Mouse (Mus musculus) forebrain, postnatal 0 days (tissue): Measurements from ENCODE around the gene Mycbpap. TPM values are rescaled to one million over a fixed set of nuclear protein-coding genes. Genes with fewer than 3 reads are reported as not detected.
A peak's percentile ranks its signal among the peaks of the same experiment; 100 is the strongest.

Experiments used
- ATAC-seq: fragments of 200-750 bp; cut with Nextera tagmentation; 2 replicates; pipeline ENCODE4 v1.8.0; 2017; ENCODE audit warnings: mild to moderate bottlenecking, moderate library complexity
- DNase-seq: peaks from one replicate; pipeline ENCODE4 v3.0.0-alpha.2; 2015
- H3K27ac ChIP-seq: fragments of 300-500 bp; sonication (generic); 2 replicates; pipeline ENCODE4 v1.5.1; 2014; ENCODE audit warnings: low read depth, mild to moderate bottlenecking, antibody characterized with exemption, low read length, moderate library complexity, mixed read lengths
- H3K27me3 ChIP-seq: fragments of 300-500 bp; sonication (generic); 2 replicates; pipeline ENCODE4 v1.6.1; 2014; ENCODE audit warnings: mild to moderate bottlenecking, low read length, mixed read lengths; ENCODE audit not compliant: insufficient read depth
- H3K36me3 ChIP-seq: fragments of 300-500 bp; sonication (generic); 2 replicates; pipeline ENCODE4 v1.6.1; 2014; ENCODE audit warnings: mild to moderate bottlenecking, moderate library complexity; ENCODE audit not compliant: insufficient read depth
- H3K4me1 ChIP-seq: fragments of 300-500 bp; sonication (generic); 2 replicates; pipeline ENCODE4 v1.6.1; 2014; ENCODE audit warnings: antibody characterized with exemption; ENCODE audit not compliant: insufficient read depth
- H3K4me2 ChIP-seq: fragments of 300-500 bp; sonication (generic); 2 replicates; pipeline ENCODE4 v1.6.1; 2014; ENCODE audit warnings: low read depth, mild to moderate bottlenecking, moderate library complexity
- H3K4me3 ChIP-seq: fragments of 300-500 bp; sonication (generic); 2 replicates; pipeline ENCODE4 v1.5.1; 2014; ENCODE audit warnings: low read depth, low read length, mixed read lengths
- H3K9ac ChIP-seq: fragments of 300-500 bp; sonication (generic); 2 replicates; pipeline ENCODE4 v1.6.1; 2014; ENCODE audit warnings: mild to moderate bottlenecking
- H3K9me3 ChIP-seq: fragments of 300-500 bp; sonication (generic); 2 replicates; pipeline ENCODE4 v1.6.1; 2016; ENCODE audit warnings: low read length
- CTCF ChIP-seq: sonication (generic); IDR thresholded peaks from 2 replicates; pipeline ENCODE4 v1.5.1; 2016; ENCODE audit warnings: antibody characterized with exemption, control low read depth, low read depth
- WGBS: fragments of 180-500 bp; shearing (Covaris S2); extraction: QIAGEN DNeasy Blood & Tissue Kit; methylation state at CpG from one replicate; pipeline ENCODE4 v1.1.7; 2014; 5-methylcytosine and 5-hydroxymethylcytosine counted together
- polyA plus RNA-seq: library from polyadenylated mRNA; unstranded; fragments of >200 nt; fragmentation: Nextera tagmentation; extraction: Ambion mirVana; gene quantifications from 2 replicates; pipeline ENCODE4 v1.2.1, GENCODE M21; 2015
- total RNA-seq: library from RNA; depleted of rRNA; stranded (reverse); fragments of >200 nt; gene quantifications from 2 replicates; pipeline ENCODE4 v1.2.3, GENCODE M21; 2014

The Mycbpap gene
- total and polyA plus RNA-seq, 2 experiments from 2014 or later, result 1.7 to 2.1 TPM

DNA sequence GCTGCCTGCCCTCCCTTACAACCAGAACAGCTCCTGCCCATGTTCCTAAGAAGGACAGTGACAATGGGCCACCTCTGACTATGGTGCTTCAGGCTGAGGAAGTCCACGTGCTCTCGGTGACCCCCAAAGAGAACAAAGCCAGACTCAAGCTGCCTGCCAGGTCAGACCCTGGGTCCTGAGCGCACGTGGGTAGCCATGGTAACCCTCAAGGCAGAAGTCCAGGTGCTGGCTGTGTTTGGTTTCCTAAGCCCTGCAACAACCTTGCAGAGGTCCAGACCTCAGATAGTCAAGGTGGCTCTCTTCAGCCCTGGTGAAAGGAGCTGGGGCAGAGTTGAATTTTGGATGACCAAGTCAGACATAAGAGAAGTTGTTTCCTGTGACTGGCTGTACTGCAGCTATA is 31.8 kb downstream of the Mycbpap start:
- Histone ChIP-seq H3K4me1 (no peaks in the 10 kb centered on the region; the same call in 1 of the 2 replicates), H3K36me3 (no peaks in the 10 kb centered on the region), H3K4me3 (no peak overlapping the region), H3K4me2 (no peak overlapping the region), H3K27ac (no peak overlapping the region), H3K27me3 (no peaks in the 10 kb centered on the region), H3K9ac (no peak overlapping the region), H3K9me3 (no peaks in the 10 kb centered on the region)
- DNase-seq (no peak), ATAC-seq (no peak)
- no peak for TF ChIP-seq CTCF
- whole genome bisulfite sequencing, result 37% methylated on average over 4 of the region's 4 CpGs

DNA sequence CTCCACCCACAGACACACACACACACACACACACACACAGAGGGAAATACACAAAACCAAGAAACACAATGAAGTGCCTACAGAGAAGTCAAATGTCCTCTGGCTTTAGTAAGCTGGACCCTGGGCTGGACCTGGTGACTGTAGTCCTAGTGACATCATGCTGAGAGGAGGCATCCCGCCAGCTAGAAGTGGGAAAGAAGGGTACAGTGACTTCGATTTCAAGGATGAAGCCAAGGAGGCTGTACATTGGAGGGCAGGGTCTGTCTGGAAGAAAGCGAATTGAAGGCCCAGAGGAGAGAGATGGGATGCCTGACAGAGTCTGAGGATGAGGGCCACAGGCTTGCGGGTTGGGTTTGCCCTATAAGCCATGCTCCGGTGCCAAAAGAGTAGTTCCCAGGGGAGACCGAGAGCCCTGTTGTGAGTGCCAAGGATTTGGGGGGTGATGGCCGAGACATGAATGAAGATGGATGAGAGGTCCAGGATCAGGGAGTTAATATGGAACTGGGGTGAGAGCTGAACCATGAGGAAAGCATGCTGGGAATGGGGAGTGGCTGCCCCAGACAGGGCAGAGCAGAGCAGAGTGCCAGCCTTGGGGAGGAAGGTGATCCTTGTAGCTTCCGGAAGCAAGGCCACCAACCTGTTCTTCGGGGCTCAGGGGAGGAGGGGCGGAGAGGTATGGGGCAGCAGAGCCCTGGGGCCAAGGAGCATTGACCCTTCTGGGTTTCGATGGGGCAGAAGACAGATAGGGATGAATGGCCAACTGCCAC is 32.6 kb downstream of the Mycbpap start:
- Histone ChIP-seq H3K27ac (no peak overlapping the region), H3K36me3 (no peaks in the 10 kb centered on the region), H3K9ac (no peak overlapping the region), H3K4me2 (no peak overlapping the region), H3K27me3 (no peaks in the 10 kb centered on the region), H3K4me1 (no peaks in the 10 kb centered on the region; the same call in 1 of the 2 replicates), H3K9me3 (no peaks in the 10 kb centered on the region), H3K4me3 (no peak overlapping the region)
- WGBS, result 93% methylated on average over 11 of the region's 11 CpGs
- TF ChIP-seq CTCF, result no peak
- ATAC-seq, result no peak
- DNase-seq, result no peak

DNA sequence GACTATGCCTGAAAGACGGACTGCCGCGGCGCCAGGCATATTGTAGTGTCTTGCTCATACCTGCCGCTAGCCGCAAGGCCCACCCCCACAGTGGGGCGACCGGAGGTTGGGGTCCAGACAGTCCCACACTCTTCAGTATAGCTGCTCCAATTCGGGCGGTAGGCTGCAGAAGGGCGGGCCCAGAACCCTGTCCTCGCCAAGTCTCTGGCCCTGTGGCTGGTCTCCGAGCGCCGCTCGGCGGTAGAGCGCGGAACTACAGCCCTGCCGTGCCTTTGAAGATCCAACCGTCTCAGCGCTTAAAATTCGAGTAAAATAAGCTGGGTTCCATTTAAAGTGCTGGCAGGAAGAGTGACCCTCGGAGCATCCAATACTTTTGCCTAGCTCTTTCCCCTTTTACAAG is 35.5 kb downstream of the Mycbpap start, which contains the start of gene Spata20:
Spata20 (minus strand) TSS at position 179 of the 400 bp plus-strand sequence.
- H3K4me1 ChIP-seq, result no peaks in the 10 kb centered on the region; the same call in 1 of the 2 replicates
- 1% methylated on average over 24 of the region's 24 CpGs for WGBS
- H3K9ac ChIP-seq, result 0 out of 2 replicates have a peak within 1 kb of the TSS, but pooled peaks have one; percentile 15
- no peaks in the 10 kb centered on the region for H3K9me3 ChIP-seq
- H3K27ac ChIP-seq, result no peak within 1 kb of the TSS
- no peaks in the 10 kb centered on the region for H3K27me3 ChIP-seq
- peak within 1 kb of the TSS; percentile 43 for H3K4me2 ChIP-seq
- H3K4me3 ChIP-seq, result no peak within 1 kb of the TSS
- peak; percentile 93 for DNase-seq
- TF ChIP-seq CTCF, result peak; percentile 99
- H3K36me3 ChIP-seq, result no peaks in the 10 kb centered on the region
- peak; percentile 85 for ATAC-seq

- no peak for DNase-seq
- no peak overlapping the region for H3K4me2 ChIP-seq
- no peak for TF ChIP-seq CTCF
- WGBS, result 79% methylated on average over 5 of the region's 5 CpGs
- H3K36me3 ChIP-seq, result no peaks in the 10 kb centered on the region
- no peaks in the 10 kb centered on the region for H3K27me3 ChIP-seq
- no peak for ATAC-seq
- H3K4me1 ChIP-seq, result no peaks in the 10 kb centered on the region
- no peak overlapping the region for H3K4me3 ChIP-seq
- no peak overlapping the region for H3K27ac ChIP-seq
- no peaks in the 10 kb centered on the region for H3K9me3 ChIP-seq
- H3K9ac ChIP-seq, result no peak overlapping the region
These were observed 36.3 kb downstream of the Mycbpap start for GRCm38 (mm10) chr11:94485223-94485622.

DNA sequence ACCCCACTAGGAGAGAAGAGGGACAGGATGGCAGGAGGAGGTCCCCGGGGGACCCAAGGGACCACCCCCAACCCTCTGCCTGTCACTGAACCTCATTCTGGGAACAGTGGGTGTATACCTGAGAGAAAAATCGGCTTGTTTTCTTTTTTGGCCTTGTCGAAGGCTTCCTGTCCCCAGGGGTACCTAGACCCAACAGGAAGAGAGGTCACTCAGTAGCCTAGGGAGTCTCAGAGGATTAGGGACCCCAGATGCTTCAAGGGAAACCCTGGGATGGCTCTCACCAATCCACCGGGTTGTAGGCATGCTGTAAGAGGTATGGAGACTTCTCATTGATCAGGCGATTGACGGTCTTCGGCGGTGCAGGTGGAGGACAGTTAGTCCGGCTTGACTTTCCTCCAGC is 36.9 kb downstream of the Mycbpap start:
- Histone ChIP-seq H3K4me3 (no peak overlapping the region), H3K9me3 (no peaks in the 10 kb centered on the region), H3K4me1 (no peaks in the 10 kb centered on the region), H3K27ac (no peak overlapping the region), H3K4me2 (no peak overlapping the region), H3K9ac (no peak overlapping the region), H3K36me3 (no peaks in the 10 kb centered on the region), H3K27me3 (no peaks in the 10 kb centered on the region)
- DNase-seq (no peak), ATAC-seq (no peak)
- no peak for TF ChIP-seq CTCF
- 90% methylated on average over 9 of the region's 9 CpGs for WGBS

DNA sequence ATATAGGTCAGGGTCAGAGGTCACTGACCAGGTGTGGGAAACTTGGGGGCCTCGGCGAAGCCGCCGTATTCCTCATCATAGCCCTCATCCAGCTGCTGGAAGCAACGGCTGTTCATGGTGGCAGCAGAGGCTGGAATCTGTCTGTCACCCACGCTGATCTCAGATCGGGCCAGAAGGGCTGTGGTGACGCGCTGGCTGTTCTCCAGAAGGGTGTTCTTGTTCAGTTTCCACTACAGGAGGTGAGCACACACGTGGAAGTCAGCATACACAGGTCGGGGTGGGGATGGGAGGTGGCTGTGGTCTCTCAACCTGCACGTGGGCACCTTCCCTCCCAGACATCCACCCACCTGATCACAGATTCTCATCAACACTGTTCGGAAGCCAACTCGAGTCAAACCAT is 37.6 kb downstream of the Mycbpap start:
- H3K27me3 ChIP-seq, result no peaks in the 10 kb centered on the region
- WGBS, result 85% methylated on average over 14 of the region's 14 CpGs
- H3K9ac ChIP-seq, result no peak overlapping the region
- H3K27ac ChIP-seq, result no peak overlapping the region
- no peak for TF ChIP-seq CTCF
- no peak for DNase-seq
- ATAC-seq, result no peak
- no peaks in the 10 kb centered on the region for H3K4me1 ChIP-seq
- no peak overlapping the region for H3K4me3 ChIP-seq
- no peak overlapping the region for H3K4me2 ChIP-seq
- H3K36me3 ChIP-seq, result no peaks in the 10 kb centered on the region
- H3K9me3 ChIP-seq, result no peaks in the 10 kb centered on the region

- Histone ChIP-seq H3K4me1 (no peaks in the 10 kb centered on the region), H3K4me3 (no peak overlapping the region), H3K9ac (no peak overlapping the region), H3K36me3 (no peaks in the 10 kb centered on the region), H3K27me3 (no peaks in the 10 kb centered on the region), H3K4me2 (no peak overlapping the region), H3K9me3 (no peaks in the 10 kb centered on the region), H3K27ac (no peak overlapping the region)
- ATAC-seq (no peak), DNase-seq (no peak)
- TF ChIP-seq CTCF, result no peak
- WGBS, result 82% methylated on average over 11 of the region's 11 CpGs
These were observed 38.1 kb downstream of the Mycbpap start for GRCm38 (mm10) chr11:94483436-94483835.
